Mouse (Mus musculus) lung, embryonic 16.5 days (tissue): ENCODE measurements at regions not wholly inside any gene's neighbourhood (a gene's known extent, or its start where the extent isn't known, plus 50 kb on each side); places are given as distances from the start of the nearest gene placed in this dataset.

Experiments used
- ATAC-seq: fragments of 200-750 bp; cut with Nextera tagmentation; 2 replicates; pipeline ENCODE4 v1.8.0; 2017; ENCODE audit warnings: low read depth, mild to moderate bottlenecking, moderate library complexity
- H3K27ac ChIP-seq: fragments of 300-500 bp; sonication (generic); 2 replicates; pipeline ENCODE4 v1.5.1; 2014; ENCODE audit warnings: mild to moderate bottlenecking, control low read depth, low read length
- H3K27me3 ChIP-seq: fragments of 300-500 bp; sonication (generic); 2 replicates; pipeline ENCODE4 v1.6.1; 2014; ENCODE audit warnings: low read depth, low read length, mixed read lengths; ENCODE audit not compliant: control insufficient read depth, insufficient read depth
- H3K36me3 ChIP-seq: fragments of 300-500 bp; sonication (generic); 2 replicates; pipeline ENCODE4 v1.6.1; 2014; ENCODE audit warnings: low read length; ENCODE audit not compliant: control insufficient read depth, insufficient read depth
- H3K4me1 ChIP-seq: fragments of 300-500 bp; sonication (generic); replicated peaks from 2 replicates; pipeline ENCODE4 v1.6.1; 2014; ENCODE audit warnings: low read length, mixed read lengths; ENCODE audit not compliant: control insufficient read depth, insufficient read depth
- H3K4me2 ChIP-seq: fragments of 300-500 bp; sonication (generic); 2 replicates; pipeline ENCODE4 v1.6.1; 2014; ENCODE audit warnings: low read depth, low read length, control low read depth
- H3K4me3 ChIP-seq: fragments of 300-500 bp; sonication (generic); 2 replicates; pipeline ENCODE4 v1.5.1; 2014; ENCODE audit warnings: mild to moderate bottlenecking, low read length, control low read depth
- H3K9ac ChIP-seq: fragments of 300-500 bp; sonication (generic); 2 replicates; pipeline ENCODE4 v1.6.1; 2014; ENCODE audit warnings: low read length, control low read depth
- H3K9me3 ChIP-seq: fragments of 300-500 bp; sonication (generic); 2 replicates; pipeline ENCODE4 v1.6.1; 2016; ENCODE audit warnings: low read length; ENCODE audit not compliant: control insufficient read depth
- WGBS: fragments of 180-500 bp; shearing (Covaris S2); extraction: QIAGEN DNeasy Blood & Tissue Kit; methylation state at CpG from one replicate; pipeline ENCODE4 v1.1.7; 2014; 5-methylcytosine and 5-hydroxymethylcytosine counted together

- H3K9ac ChIP-seq, result no peak overlapping the region
- 30% methylated on average over 11 of the region's 11 CpGs for WGBS
- H3K36me3 ChIP-seq, result no peaks in the 10 kb centered on the region
- H3K4me2 ChIP-seq, result no peak overlapping the region
- peaks cover 2% of the 10 kb centered on the region; the same call in 1 of the 2 replicates for H3K27me3 ChIP-seq
- ATAC-seq, result peak; percentile 70
- no peak overlapping the region for H3K27ac ChIP-seq
- H3K4me3 ChIP-seq, result no peak overlapping the region
- H3K9me3 ChIP-seq, result no peaks in the 10 kb centered on the region
- peaks cover 18% of the 10 kb centered on the region for H3K4me1 ChIP-seq
Observed at GRCm38 (mm10) chr3:41290535-41291307, 207.9 kb upstream of the Pgrmc2 start.

DNA sequence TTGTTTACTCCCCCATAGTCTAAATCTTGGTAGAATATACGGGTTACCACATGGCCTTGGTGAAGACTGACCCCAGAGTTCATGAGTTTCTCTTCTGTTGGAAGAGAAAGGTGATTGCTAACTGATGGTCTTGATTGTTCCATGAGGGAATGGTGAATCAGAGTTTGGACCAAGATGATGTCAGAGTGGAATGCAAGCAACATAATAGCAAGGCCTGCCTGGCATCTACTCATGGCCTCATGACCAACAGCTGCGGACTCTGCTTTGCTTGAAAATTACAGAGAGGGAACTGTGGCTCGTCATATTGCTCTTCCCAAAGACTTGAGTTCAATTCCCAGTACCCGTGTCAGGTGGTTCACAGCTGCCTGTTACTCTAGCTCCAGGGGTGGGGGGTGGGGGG, 205.9 kb upstream of the Pgrmc2 start:
- no peak for ATAC-seq
- Histone ChIP-seq H3K4me3 (no peak overlapping the region), H3K4me1 (peaks cover 23% of the 10 kb centered on the region), H3K27ac (no peak overlapping the region), H3K36me3 (no peaks in the 10 kb centered on the region), H3K27me3 (peaks cover 2% of the 10 kb centered on the region), H3K4me2 (no peak overlapping the region), H3K9ac (no peak overlapping the region), H3K9me3 (no peaks in the 10 kb centered on the region)
- 87% methylated on average over 4 of the region's 4 CpGs for WGBS

DNA sequence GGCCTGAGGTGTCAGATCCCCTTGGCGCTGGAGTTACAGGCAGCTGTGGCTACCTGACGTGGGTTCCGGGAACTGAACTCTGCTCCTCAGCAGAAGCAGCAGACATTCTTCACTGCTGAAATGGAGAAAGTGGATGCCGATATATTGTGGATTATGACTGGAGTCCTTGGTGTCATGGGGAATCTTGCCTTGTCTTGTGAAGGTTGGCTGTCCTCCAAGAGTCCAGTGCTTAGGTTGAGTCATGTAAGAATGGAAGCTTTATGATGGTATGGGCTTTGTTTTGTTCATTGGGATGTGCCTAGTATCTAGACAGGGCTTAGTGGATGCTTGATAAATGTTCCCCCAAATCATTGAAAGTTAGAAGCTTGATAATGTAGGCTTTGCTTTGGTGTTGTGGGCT, 205.2 kb upstream of the Pgrmc2 start:
- Histone ChIP-seq H3K36me3 (no peaks in the 10 kb centered on the region), H3K4me3 (no peak overlapping the region), H3K27ac (no peak overlapping the region), H3K27me3 (peaks cover 4% of the 10 kb centered on the region), H3K9me3 (no peaks in the 10 kb centered on the region), H3K4me2 (no peak overlapping the region), H3K4me1 (peaks cover 24% of the 10 kb centered on the region), H3K9ac (no peak overlapping the region)
- no peak for ATAC-seq
- 83% methylated on average over 4 of the region's 4 CpGs for WGBS

- Histone ChIP-seq H3K4me2 (peak overlapping the region; percentile 7; the same call in 1 of the 2 replicates), H3K27ac (peak overlapping the region; percentile 60), H3K27me3 (peaks cover 4% of the 10 kb centered on the region), H3K36me3 (no peaks in the 10 kb centered on the region), H3K4me3 (no peak overlapping the region), H3K4me1 (peaks cover 25% of the 10 kb centered on the region), H3K9ac (no peak overlapping the region), H3K9me3 (no peaks in the 10 kb centered on the region)
- no peak for ATAC-seq
- 43% methylated on average over 5 of the region's 5 CpGs for WGBS
Observed at GRCm38 (mm10) chr3:41285336-41285735, 202.5 kb upstream of the Pgrmc2 start.

DNA sequence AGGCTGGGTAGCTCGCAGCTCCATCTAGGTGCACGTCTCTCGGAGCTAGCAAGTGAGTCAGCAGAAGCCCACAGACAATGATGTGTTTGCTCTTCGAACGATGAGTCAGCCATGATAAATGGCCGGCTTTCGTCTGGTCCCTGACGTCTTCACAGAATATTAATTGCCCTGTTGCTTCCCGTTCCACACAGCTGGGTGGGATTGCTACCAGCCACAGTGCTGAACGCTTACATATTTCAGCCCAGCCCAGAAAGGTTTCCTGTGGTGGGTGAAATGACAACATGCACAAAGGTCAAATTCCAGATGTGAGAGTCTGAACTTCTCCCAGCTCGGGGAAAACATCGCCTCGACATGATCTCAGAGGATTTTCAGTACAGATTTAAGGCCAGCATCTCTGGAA, 202.1 kb upstream of the Pgrmc2 start:
- 21% methylated on average over 13 of the region's 13 CpGs for WGBS
- Histone ChIP-seq H3K4me2 (peak overlapping the region; percentile 7; the same call in 1 of the 2 replicates), H3K9me3 (no peaks in the 10 kb centered on the region), H3K4me3 (no peak overlapping the region), H3K27ac (peak overlapping the region; percentile 60), H3K4me1 (peaks cover 21% of the 10 kb centered on the region), H3K27me3 (peaks cover 4% of the 10 kb centered on the region), H3K9ac (no peak overlapping the region), H3K36me3 (no peaks in the 10 kb centered on the region)
- ATAC-seq, result peak; percentile 81

GRCm38 (mm10) chr3:41282431-41283037, 199.7 kb upstream of the Pgrmc2 start:
- Histone ChIP-seq H3K27ac (no peak overlapping the region; the same call in 1 of the 2 replicates), H3K4me1 (peaks cover 21% of the 10 kb centered on the region), H3K9me3 (peaks cover 6% of the 10 kb centered on the region), H3K36me3 (no peaks in the 10 kb centered on the region), H3K4me3 (no peak overlapping the region), H3K27me3 (peaks cover 4% of the 10 kb centered on the region), H3K4me2 (no peak overlapping the region), H3K9ac (no peak overlapping the region)
- WGBS, result 19% methylated on average over 8 of the region's 8 CpGs
- ATAC-seq, result peak; percentile 87

DNA sequence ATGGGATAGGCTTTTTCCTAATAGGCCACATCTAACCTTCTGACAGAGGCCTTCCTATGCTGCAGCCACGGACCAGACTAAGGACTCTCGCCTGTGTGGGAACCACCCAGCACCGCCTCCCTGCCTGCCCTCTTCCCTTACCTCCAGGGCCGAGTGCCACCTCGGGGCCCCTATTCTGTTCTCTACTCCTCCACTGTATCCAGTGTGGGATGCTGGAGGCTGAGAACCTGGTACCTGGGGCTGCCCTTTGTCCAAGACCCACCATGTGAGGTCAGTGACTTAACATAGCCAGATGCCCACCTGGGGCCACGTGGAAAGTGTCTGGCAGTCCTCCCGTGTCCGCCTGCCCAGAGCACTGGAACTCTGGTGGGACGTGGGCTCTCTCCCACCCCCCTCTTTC, 193.2 kb upstream of the Pgrmc2 start:
- H3K27me3 ChIP-seq, result no peaks in the 10 kb centered on the region
- no peak for ATAC-seq
- no peak overlapping the region for H3K27ac ChIP-seq
- no peak overlapping the region for H3K4me3 ChIP-seq
- no peak overlapping the region for H3K4me2 ChIP-seq
- H3K4me1 ChIP-seq, result no peaks in the 10 kb centered on the region
- H3K9me3 ChIP-seq, result peaks cover 6% of the 10 kb centered on the region
- 85% methylated on average over 9 of the region's 9 CpGs for WGBS
- no peak overlapping the region for H3K9ac ChIP-seq
- H3K36me3 ChIP-seq, result no peaks in the 10 kb centered on the region

GRCm38 (mm10) chr3:41268516-41268915, 185.7 kb upstream of the Pgrmc2 start:
- no peaks in the 10 kb centered on the region for H3K27me3 ChIP-seq
- H3K4me3 ChIP-seq, result no peak overlapping the region
- H3K27ac ChIP-seq, result no peak overlapping the region
- no peak overlapping the region for H3K9ac ChIP-seq
- H3K4me2 ChIP-seq, result no peak overlapping the region
- WGBS, result 81% methylated on average over 4 of the region's 4 CpGs
- no peaks in the 10 kb centered on the region for H3K36me3 ChIP-seq
- no peaks in the 10 kb centered on the region for H3K4me1 ChIP-seq
- ATAC-seq, result no peak
- no peaks in the 10 kb centered on the region for H3K9me3 ChIP-seq

- H3K4me1 ChIP-seq, result no peaks in the 10 kb centered on the region
- H3K4me3 ChIP-seq, result no peak overlapping the region
- H3K36me3 ChIP-seq, result no peaks in the 10 kb centered on the region
- no peaks in the 10 kb centered on the region for H3K27me3 ChIP-seq
- no peaks in the 10 kb centered on the region for H3K9me3 ChIP-seq
- H3K9ac ChIP-seq, result no peak overlapping the region
- no peak for ATAC-seq
- H3K4me2 ChIP-seq, result no peak overlapping the region
- no peak overlapping the region for H3K27ac ChIP-seq
- WGBS, result 85% methylated on average over 6 of the region's 6 CpGs
Observed at GRCm38 (mm10) chr3:41266216-41266615, 183.4 kb upstream of the Pgrmc2 start.
